ENCODE assay signal across 8 mouse cellular contexts in the genomic region with DNA sequence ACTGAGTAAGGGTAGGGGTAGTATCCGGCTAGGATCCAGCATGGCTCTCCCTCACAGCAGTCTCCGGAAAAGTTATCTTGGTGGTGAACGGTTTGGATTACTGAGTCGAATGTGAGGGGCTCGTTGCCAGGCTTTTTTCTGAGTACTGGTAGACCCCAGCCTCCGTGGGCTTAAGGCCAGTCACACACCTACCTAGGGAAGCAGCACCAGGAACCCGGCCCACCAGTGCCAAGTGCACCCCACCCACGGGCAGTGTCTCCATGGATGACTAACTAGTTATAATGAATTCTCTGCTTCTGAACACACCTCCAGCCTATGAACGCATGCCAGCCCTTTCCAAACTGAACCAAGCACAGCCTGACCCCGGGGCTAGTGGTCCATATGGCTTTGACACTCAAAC. TPM values are rescaled to one million over a fixed set of nuclear protein-coding genes. Genes with fewer than 3 reads are reported as not detected.
DNase-seq lines count a peak whose midpoint lies in the region; ATAC-seq and TF ChIP-seq lines count a peak whose summit lies in the region.

No protein-coding gene starts in this region.

- no peak overlapping the region for H3K9ac ChIP-seq in liver, embryonic 12.5 days
- H3K9ac ChIP-seq in liver, postnatal 0 days (replicated peaks) = no peak overlapping the region
- H3K9ac ChIP-seq in intestine, embryonic 14.5 days (ENCODE audit: low read length) = no peak overlapping the region
- peak overlapping the region; percentile 58; the same call in 1 of the 2 replicates for H3K9ac ChIP-seq in midbrain, postnatal 0 days (replicated peaks; ENCODE audit: low read length, poor library complexity, severe bottlenecking)

- peak overlapping the region; percentile 71 for H3K4me2 ChIP-seq in liver, embryonic 12.5 days
- no peak overlapping the region for H3K4me2 ChIP-seq in liver, postnatal 0 days (ENCODE audit: low read depth, low read length)
- H3K4me2 ChIP-seq in intestine, embryonic 14.5 days (ENCODE audit: low read length) = peak overlapping the region; percentile 75
- H3K4me2 ChIP-seq in midbrain, postnatal 0 days (ENCODE audit: low read depth, low read length, poor library complexity, severe bottlenecking) = peak overlapping the region; percentile 98

- ATAC-seq in liver, embryonic 12.5 days = no peak
- no peak for ATAC-seq in liver, postnatal 0 days
- no peak for ATAC-seq in intestine, embryonic 14.5 days (replicated peaks; ENCODE audit: low FRiP score, low TSS enrichment, low read depth)
- ATAC-seq in midbrain, postnatal 0 days (ENCODE audit: low FRiP score) = no peak

- WGBS in liver, embryonic 12.5 days (ENCODE audit: insufficient replicate concordance) = 8% methylated on average over 10 of the region's 10 CpGs
- WGBS in liver, postnatal 0 days (ENCODE audit: insufficient replicate concordance) = 9% methylated on average over 10 of the region's 10 CpGs
- 10% methylated on average over 10 of the region's 10 CpGs for WGBS in intestine, embryonic 14.5 days
- WGBS in midbrain, postnatal 0 days = 7% methylated on average over 10 of the region's 10 CpGs

- peak overlapping the region; percentile 49; the same call in 1 of the 2 replicates for H3K4me3 ChIP-seq in liver, embryonic 12.5 days
- no peak overlapping the region for H3K4me3 ChIP-seq in liver, postnatal 0 days (ENCODE audit: low read depth, low read length)
- H3K4me3 ChIP-seq in intestine, embryonic 14.5 days (ENCODE audit: low read depth, low read length) = peak overlapping the region; percentile 56
- peak overlapping the region; percentile 75 for H3K4me3 ChIP-seq in midbrain, postnatal 0 days (ENCODE audit: low read depth, low read length)

- no peak for TF ChIP-seq EP300 in liver, postnatal 0 days (IDR thresholded peaks at IDR 0.05; ENCODE audit: low read depth)

- H3K27ac ChIP-seq in liver, embryonic 12.5 days = no peak overlapping the region
- no peak overlapping the region for H3K27ac ChIP-seq in liver, postnatal 0 days (ENCODE audit: low read depth)
- H3K27ac ChIP-seq in intestine, embryonic 14.5 days (ENCODE audit: low read depth) = no peak overlapping the region
- H3K27ac ChIP-seq in midbrain, postnatal 0 days (ENCODE audit: low read depth, low read length) = no peak overlapping the region

- H3K4me1 ChIP-seq in liver, embryonic 12.5 days = peaks cover 6% of the 10 kb centered on the region; the same call in 1 of the 2 replicates
- peaks cover 4% of the 10 kb centered on the region for H3K4me1 ChIP-seq in liver, postnatal 0 days (ENCODE audit: insufficient read depth)
- H3K4me1 ChIP-seq in intestine, embryonic 14.5 days (replicated peaks; ENCODE audit: control insufficient read depth, insufficient read depth, low read length) = no peaks in the 10 kb centered on the region; the same call in 1 of the 2 replicates
- H3K4me1 ChIP-seq in midbrain, postnatal 0 days (ENCODE audit: insufficient read depth, low read length) = no peaks in the 10 kb centered on the region

- peak; percentile 13 to 49 for DNase-seq in adrenal gland, adult (ENCODE audit: inconsistent age in 2 of 2, low spot score in 1 of 2)
- no peak for DNase-seq in adrenal gland, adult 2 months
- no peak for DNase-seq in liver, postnatal 0 days
- DNase-seq in intestine, embryonic 14.5 days (ENCODE audit: low spot score) = no peak
- DNase-seq in midbrain, postnatal 0 days (ENCODE audit: low spot score) = no peak
- no peak for DNase-seq in ovary, adult 18-20 months (ENCODE audit: low spot score)
- no peak for DNase-seq in lung, postnatal 14 days

- no peaks in the 10 kb centered on the region for H3K9me3 ChIP-seq in liver, embryonic 12.5 days (replicated peaks)
- H3K9me3 ChIP-seq in liver, postnatal 0 days (ENCODE audit: low read length) = no peaks in the 10 kb centered on the region
- H3K9me3 ChIP-seq in intestine, embryonic 14.5 days (ENCODE audit: control insufficient read depth, low read length) = no peaks in the 10 kb centered on the region
- no peaks in the 10 kb centered on the region for H3K9me3 ChIP-seq in midbrain, postnatal 0 days (ENCODE audit: low read length)

- H3K36me3 ChIP-seq in liver, embryonic 12.5 days = no peaks in the 10 kb centered on the region
- no peaks in the 10 kb centered on the region for H3K36me3 ChIP-seq in liver, postnatal 0 days (replicated peaks; ENCODE audit: insufficient read depth, low read length)
- no peaks in the 10 kb centered on the region for H3K36me3 ChIP-seq in intestine, embryonic 14.5 days (ENCODE audit: control insufficient read depth, insufficient read depth, low read length)
- no peaks in the 10 kb centered on the region for H3K36me3 ChIP-seq in midbrain, postnatal 0 days (ENCODE audit: insufficient read depth, low read length)

- no peak for TF ChIP-seq CTCF in liver, postnatal 0 days (IDR thresholded peaks at IDR 0.05; ENCODE audit: low read depth)
- no peak for TF ChIP-seq CTCF in midbrain, postnatal 0 days (IDR thresholded peaks at IDR 0.05)

- H3K27me3 ChIP-seq in liver, embryonic 12.5 days (replicated peaks) = peaks cover 89% of the 10 kb centered on the region
- peaks cover 68% of the 10 kb centered on the region for H3K27me3 ChIP-seq in liver, postnatal 0 days (ENCODE audit: insufficient read depth, low read length)
- peaks cover 88% of the 10 kb centered on the region for H3K27me3 ChIP-seq in intestine, embryonic 14.5 days (replicated peaks; ENCODE audit: control insufficient read depth, insufficient read depth, low read length)
- peaks cover 6% of the 10 kb centered on the region for H3K27me3 ChIP-seq in midbrain, postnatal 0 days (ENCODE audit: insufficient read depth, low read length)

RNA-seq across cellular contexts. Expression of gene Cacna2d3, which starts 1.6 kb away (rescaled TPM):
- 1 to 10 TPM; 2.7 TPM for total RNA-seq in adrenal gland, adult 2 months (2021)
- polyA plus RNA-seq in adrenal gland, adult 2 months (2012; rRNA removed) = 0.67 and 0.74 TPM in 2 replicates
- polyA plus RNA-seq in liver, embryonic 12.5 days (2016; fragmentation: Nextera tagmentation; extraction: Ambion mirVana) = 0.39 and 0.48 TPM in 2 replicates
- polyA plus RNA-seq in liver, postnatal 0 days (2015; fragmentation: Nextera tagmentation; extraction: Ambion mirVana) = not detected in 2 replicates
- polyA plus RNA-seq in intestine, embryonic 14.5 days (2014; fragmentation: Nextera tagmentation; extraction: Ambion mirVana) = 2.2 and 2.3 TPM in 2 replicates
- 24.0 and 25.5 TPM in 2 replicates for total RNA-seq in midbrain, postnatal 0 days (2014; rRNA removed)
- polyA plus RNA-seq in midbrain, postnatal 0 days (2015; fragmentation: Nextera tagmentation; extraction: Ambion mirVana) = 27.2 and 32.8 TPM in 2 replicates

Comparison
In these comparisons a context has a peak if more than half of its experiments do, and no peak if none do; other contexts are left out.
1. DNase-seq: peak in adrenal gland, adult (2 of 2); none in adrenal gland, adult 2 months (single experiment), liver, postnatal 0 days (single experiment), intestine, embryonic 14.5 days (single experiment), midbrain, postnatal 0 days (single experiment), ovary, adult 18-20 months (single experiment) and lung, postnatal 14 days (single experiment).